Mouse (Mus musculus): Measurements from ENCODE around the gene Dctn2. TPM values are rescaled to one million over a fixed set of nuclear protein-coding genes. Genes with fewer than 3 reads are reported as not detected.

The Dctn2 gene
- polyA plus RNA-seq, 1 experiment, result 149 TPM

DNA sequence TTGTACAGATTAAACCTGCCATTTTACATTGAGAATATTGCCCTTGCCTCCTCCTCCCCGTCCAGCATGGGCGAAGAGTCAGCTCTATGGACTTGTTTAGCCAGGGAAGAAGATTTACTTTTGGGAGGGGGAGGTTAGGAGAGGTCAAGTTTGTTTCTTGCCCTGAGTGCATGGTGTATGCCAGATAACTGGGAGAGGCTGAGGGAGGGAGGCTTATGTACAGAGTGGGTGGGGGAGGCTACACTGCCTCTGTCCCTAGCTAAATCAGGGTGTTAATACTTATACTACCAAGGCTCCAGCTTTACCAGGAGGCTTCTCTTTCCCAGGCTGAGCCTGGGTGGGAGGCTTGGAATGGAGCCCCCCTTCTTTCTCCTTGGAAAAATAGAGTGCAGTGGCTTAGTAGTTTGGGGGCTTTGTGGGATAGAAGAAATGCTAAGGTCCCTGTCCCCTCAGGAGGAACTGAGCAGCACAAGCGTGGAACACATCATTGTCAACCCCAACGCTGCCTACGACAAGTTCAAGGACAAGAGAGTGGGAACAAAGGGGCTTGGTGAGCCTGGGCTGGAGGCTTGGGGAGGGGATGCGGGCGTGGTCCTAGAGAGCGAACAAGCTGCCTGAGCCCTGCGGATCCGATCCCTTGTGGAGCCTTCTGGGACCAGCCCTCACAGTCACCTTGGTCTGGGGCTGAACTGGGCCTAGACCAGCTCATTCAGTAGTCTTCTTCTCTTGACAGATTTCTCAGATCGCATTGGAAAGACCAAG lies 8.3 kb downstream of the Dctn2 start:
- Histone ChIP-seq H3K4me3 (ENCODE audit: insufficient read depth, low read length) (no peak overlapping the region), H3K27ac (ENCODE audit: insufficient read depth, low read length) (no peak overlapping the region)
- TF ChIP-seq CTCF (IDR thresholded peaks at IDR 0.05; ENCODE audit: borderline replicate concordance, insufficient read depth, low read length), result no peak
- TF ChIP-seq POLR2A (IDR thresholded peaks at IDR 0.05; ENCODE audit: low read depth, low read length), result no peak

DNA sequence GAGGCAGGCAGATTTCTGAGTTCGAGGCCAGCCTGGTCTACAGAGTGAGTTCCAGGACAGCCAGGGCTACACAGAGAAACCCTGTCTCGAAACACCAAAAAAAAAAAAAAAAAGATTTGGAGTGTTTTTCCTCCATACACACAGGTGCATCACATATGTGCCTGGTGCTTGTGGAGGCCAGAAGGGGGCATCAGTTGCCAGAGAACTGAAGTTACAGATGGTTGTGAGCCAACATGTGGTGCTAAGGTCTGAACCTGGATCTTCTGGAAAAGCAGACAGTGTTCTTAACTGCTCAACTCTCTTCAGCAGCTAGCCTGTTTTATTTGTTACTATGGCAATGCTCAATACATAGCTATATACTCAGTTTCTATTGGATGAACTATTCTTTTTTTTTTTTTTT lies 13.6 kb downstream of the Dctn2 start:
- TF ChIP-seq CTCF (IDR thresholded peaks at IDR 0.05; ENCODE audit: borderline replicate concordance, insufficient read depth, low read length) (no peak), POLR2A (IDR thresholded peaks at IDR 0.05; ENCODE audit: low read depth, low read length) (no peak)
- Histone ChIP-seq H3K4me3 (ENCODE audit: insufficient read depth, low read length) (no peak overlapping the region), H3K27ac (ENCODE audit: insufficient read depth, low read length) (no peak overlapping the region), H3K4me1 (ENCODE audit: control insufficient read depth, insufficient read depth, low read length) (no peaks in the 10 kb centered on the region)

More for the DNA sequence above, 8.3 kb downstream of the Dctn2 start:
- H3K4me1 ChIP-seq (ENCODE audit: control insufficient read depth, insufficient read depth, low read length), result no peaks in the 10 kb centered on the region

DNA sequence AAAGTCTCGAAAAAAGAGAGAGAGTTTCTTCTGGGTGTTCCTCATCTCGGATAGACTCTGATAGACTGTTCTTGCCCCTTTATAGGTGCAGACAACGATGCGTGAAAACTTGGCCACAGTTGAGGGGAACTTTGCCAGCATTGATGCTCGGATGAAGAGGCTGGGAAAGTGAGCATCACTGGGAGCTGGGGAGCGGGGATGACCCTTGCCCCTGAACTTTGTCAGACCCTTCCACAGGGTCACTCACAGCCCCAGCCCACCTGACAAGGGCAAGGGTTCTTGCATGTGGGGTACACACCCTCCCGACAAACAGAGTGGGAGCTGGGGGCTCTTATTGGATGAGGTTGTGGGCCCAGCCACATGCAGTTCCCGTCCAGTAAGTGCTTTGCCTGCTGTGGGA lies 15.1 kb downstream of the Dctn2 start:
- Histone ChIP-seq H3K4me1 (ENCODE audit: control insufficient read depth, insufficient read depth, low read length) (no peaks in the 10 kb centered on the region), H3K27ac (ENCODE audit: insufficient read depth, low read length) (no peak overlapping the region), H3K4me3 (ENCODE audit: insufficient read depth, low read length) (no peak overlapping the region)
- no peak; the same call in 1 of the 2 replicates for TF ChIP-seq POLR2A (IDR thresholded peaks at IDR 0.05; ENCODE audit: low read depth, low read length)
- TF ChIP-seq CTCF (IDR thresholded peaks at IDR 0.05; ENCODE audit: borderline replicate concordance, insufficient read depth, low read length), result no peak

DNA sequence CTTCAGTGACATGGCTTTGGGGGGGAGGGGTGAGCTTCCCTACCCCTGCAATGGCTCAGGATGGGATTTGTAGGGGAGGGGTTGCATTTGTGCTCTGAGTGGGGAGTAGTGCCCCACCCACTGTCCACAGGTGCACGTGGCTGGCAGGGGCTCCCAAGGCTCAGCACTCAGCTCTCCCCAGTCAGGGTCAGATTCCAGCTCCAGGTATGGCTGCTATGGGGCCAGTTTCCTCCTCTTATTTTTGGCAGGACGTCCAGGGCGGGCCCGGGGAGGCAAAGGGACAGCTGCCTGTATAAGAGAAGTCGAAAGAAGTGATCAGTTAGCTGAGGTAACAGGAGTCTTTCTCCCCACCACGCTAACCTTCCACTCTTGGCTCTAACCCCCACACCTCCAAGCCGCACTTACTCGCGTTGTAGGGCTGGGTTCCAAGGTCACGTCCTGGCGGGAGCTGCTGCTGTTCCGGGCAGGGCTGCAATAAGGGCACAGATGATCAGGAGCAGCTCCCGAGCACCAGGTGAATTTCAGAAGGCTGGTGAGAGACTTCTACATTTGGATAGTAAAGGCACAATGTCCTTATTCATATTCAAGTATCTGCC lies 16.6 kb downstream of the Dctn2 start:
- 0 out of 2 replicates have a peak, but pooled peaks cover 5% of the 10 kb centered on the region for H3K4me1 ChIP-seq (ENCODE audit: control insufficient read depth, insufficient read depth, low read length)
- TF ChIP-seq POLR2A (IDR thresholded peaks at IDR 0.05; ENCODE audit: low read depth, low read length) (no peak), CTCF (IDR thresholded peaks at IDR 0.05; ENCODE audit: borderline replicate concordance, insufficient read depth, low read length) (no peak)
- H3K4me3 ChIP-seq (ENCODE audit: insufficient read depth, low read length), result no peak overlapping the region
- no peak overlapping the region for H3K27ac ChIP-seq (ENCODE audit: insufficient read depth, low read length)

DNA sequence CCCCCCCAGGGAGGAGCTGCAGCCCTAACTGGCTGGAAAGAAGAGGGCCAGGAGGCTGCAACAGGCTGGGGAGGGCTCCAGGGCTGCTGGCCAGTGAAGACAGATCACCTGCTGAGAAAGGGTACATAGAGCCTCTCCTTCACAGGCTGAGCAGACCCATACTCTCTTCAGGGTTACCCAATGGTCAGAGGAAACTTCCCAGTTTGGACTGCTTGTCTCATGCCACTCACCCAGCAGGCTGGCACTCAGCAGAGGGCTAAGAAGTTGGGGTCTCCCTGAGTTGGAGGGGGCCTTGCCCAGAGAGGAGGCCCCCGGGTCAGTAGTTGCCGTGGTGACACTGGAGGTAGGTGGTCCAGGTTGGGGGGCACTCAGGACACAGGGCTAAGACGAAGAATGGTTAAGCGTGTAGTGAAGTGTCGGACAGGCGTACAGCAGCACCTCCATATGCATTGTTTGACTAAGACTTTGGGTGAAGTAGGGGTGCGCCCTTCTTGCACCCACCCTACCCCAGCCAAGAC lies 18.0 kb downstream of the Dctn2 start:
- Histone ChIP-seq H3K27ac (ENCODE audit: insufficient read depth, low read length) (no peak overlapping the region), H3K4me1 (ENCODE audit: control insufficient read depth, insufficient read depth, low read length) (0 out of 2 replicates have a peak, but pooled peaks cover 5% of the 10 kb centered on the region), H3K4me3 (ENCODE audit: insufficient read depth, low read length) (no peak overlapping the region)
- TF ChIP-seq POLR2A (IDR thresholded peaks at IDR 0.05; ENCODE audit: low read depth, low read length) (no peak), CTCF (IDR thresholded peaks at IDR 0.05; ENCODE audit: borderline replicate concordance, insufficient read depth, low read length) (no peak)

DNA sequence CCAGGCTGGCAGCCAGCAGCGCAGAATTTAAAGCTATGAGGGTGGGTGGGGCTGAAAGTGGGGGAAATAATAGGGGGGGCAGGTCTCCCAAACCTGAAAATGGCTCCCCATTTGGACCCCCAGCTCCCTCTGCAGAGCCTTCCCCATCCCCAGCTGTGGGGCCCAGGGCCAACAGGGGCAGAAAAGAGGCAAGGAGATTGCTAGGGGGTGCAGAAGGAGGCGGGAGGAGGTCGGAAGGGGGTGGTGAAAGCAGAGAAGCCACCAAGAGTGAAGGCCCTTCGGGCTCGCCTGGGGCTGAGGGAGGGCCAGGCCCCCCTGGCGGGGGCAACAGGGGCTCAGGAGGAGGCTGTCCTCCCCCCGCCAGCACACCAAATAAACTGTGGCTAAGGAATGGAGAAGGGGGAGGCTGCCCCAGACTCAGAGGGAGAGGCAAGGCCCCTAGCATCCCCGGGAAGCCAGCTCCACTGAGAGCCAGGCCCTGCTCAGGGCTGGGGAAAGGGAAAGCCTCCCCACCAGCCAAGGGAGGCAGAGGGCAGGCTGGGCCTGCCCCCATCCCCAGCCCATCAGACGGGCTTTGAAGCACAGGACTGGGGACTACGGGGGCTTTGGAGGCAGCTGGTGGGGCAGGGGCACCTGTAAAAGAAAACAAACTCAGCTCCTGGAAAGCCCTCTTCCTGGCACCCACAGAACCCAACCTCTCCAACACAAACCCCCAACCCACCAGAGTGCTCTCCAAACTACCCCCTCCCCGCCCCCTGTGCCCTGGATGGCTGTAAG lies 18.7 kb downstream of the Dctn2 start:
- H3K27ac ChIP-seq (ENCODE audit: insufficient read depth, low read length), result no peak overlapping the region
- H3K4me1 ChIP-seq (ENCODE audit: control insufficient read depth, insufficient read depth, low read length), result 0 out of 2 replicates have a peak, but pooled peaks cover 8% of the 10 kb centered on the region
- no peak overlapping the region for H3K4me3 ChIP-seq (ENCODE audit: insufficient read depth, low read length)
- TF ChIP-seq POLR2A (IDR thresholded peaks at IDR 0.05; ENCODE audit: low read depth, low read length) (no peak), CTCF (IDR thresholded peaks at IDR 0.05; ENCODE audit: borderline replicate concordance, insufficient read depth, low read length) (no peak)

DNA sequence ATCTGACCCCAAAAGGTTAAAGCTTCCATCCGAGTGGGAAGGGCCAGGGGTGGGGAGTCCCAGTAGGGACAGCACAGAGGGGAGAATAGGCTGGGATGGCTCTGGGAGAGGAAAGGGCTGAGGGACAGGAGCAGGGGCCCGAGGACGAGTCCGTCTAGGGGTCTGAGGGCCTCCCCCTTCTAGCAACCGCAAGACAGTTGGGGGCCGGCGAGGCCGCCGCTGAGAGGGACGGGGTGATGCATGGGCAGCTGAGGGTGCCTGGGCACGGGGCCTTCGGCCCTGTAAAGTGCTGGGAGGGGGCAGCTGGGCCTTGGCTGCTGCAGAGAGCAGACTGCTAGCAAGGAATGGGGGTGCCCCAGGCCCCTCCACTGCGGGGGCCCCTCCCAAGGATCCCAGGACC lies 19.5 kb downstream of the Dctn2 start:
- Histone ChIP-seq H3K27ac (ENCODE audit: insufficient read depth, low read length) (no peak overlapping the region), H3K4me1 (ENCODE audit: control insufficient read depth, insufficient read depth, low read length) (0 out of 2 replicates have a peak, but pooled peaks cover 8% of the 10 kb centered on the region), H3K4me3 (ENCODE audit: insufficient read depth, low read length) (no peak overlapping the region)
- TF ChIP-seq POLR2A (IDR thresholded peaks at IDR 0.05; ENCODE audit: low read depth, low read length) (no peak), CTCF (IDR thresholded peaks at IDR 0.05; ENCODE audit: borderline replicate concordance, insufficient read depth, low read length) (no peak)

DNA sequence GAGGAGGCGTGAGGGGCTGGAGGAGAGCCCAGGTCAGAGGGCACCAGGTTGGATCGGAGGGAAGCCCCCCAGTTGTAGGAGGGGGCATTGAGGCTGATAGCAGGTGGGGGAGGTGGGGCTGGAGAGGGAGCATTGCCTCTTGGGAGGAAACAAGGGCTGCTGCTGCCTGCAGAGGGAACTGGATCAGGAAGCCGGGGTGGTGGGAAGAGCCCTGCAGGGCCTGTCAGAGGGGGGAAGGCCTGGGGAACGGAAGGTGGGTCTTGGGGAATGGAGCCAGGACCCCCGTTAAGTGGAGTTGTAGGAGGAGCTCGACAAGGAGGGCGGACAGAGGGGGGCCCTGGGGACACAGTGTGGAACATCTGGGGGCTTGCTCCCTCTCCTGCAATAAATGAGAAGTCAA lies 20.0 kb downstream of the Dctn2 start:
- TF ChIP-seq CTCF (IDR thresholded peaks at IDR 0.05; ENCODE audit: borderline replicate concordance, insufficient read depth, low read length) (no peak), POLR2A (IDR thresholded peaks at IDR 0.05; ENCODE audit: low read depth, low read length) (no peak)
- Histone ChIP-seq H3K27ac (ENCODE audit: insufficient read depth, low read length) (no peak overlapping the region), H3K4me1 (ENCODE audit: control insufficient read depth, insufficient read depth, low read length) (0 out of 2 replicates have a peak, but pooled peaks cover 8% of the 10 kb centered on the region), H3K4me3 (ENCODE audit: insufficient read depth, low read length) (peak overlapping the region; percentile 55)

DNA sequence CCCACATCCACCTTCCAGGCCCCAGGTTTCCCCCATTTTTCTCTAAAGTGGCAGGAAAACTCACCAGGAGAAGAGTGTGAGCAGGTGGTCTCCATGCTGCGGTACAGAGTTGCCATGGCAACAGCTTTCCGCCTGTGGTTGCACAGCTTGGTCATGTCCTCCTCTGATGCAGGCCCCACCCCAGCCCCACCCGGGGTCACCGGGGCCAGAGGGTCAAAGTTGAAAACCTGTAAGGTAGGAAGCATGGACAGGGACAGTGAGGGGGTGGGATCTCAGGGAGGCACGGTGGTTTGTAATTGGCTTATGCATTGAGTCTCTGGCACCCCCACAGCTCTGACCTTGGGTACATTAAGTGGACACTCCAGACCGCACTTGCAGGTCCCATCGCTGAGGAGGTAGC lies 20.6 kb downstream of the Dctn2 start:
- Histone ChIP-seq H3K4me3 (ENCODE audit: insufficient read depth, low read length) (peak overlapping the region; percentile 55), H3K4me1 (ENCODE audit: control insufficient read depth, insufficient read depth, low read length) (0 out of 2 replicates have a peak, but pooled peaks cover 8% of the 10 kb centered on the region), H3K27ac (ENCODE audit: insufficient read depth, low read length) (peak overlapping the region; percentile 95; the same call in 1 of the 2 replicates)
- no peak for TF ChIP-seq CTCF (IDR thresholded peaks at IDR 0.05; ENCODE audit: borderline replicate concordance, insufficient read depth, low read length)
- TF ChIP-seq POLR2A (IDR thresholded peaks at IDR 0.05; ENCODE audit: low read depth, low read length), result no peak
